Mouse (Mus musculus) liver, adult 2 months (tissue): ENCODE results near the gene Gm9945. TPM values are rescaled to one million over a fixed set of nuclear protein-coding genes. Genes with fewer than 3 reads are reported as not detected.

ENCODE experiments used
- DNase-seq: peaks from one replicate; pipeline ENCODE4 v3.0.0-alpha.2; 2011; ENCODE audit warnings: low read depth, low spot score; ENCODE audit errors: extremely low read depth
- H3K27ac ChIP-seq: fragments of 200-500 bp; replicated peaks from 2 replicates; pipeline ENCODE4 v1.5.1; 2012; ENCODE audit warnings: low read depth, mild to moderate bottlenecking, control low read depth, inconsistent platforms, low read length; ENCODE audit not compliant: insufficient read depth
- H3K27me3 ChIP-seq: fragments of 200-500 bp; 2 replicates; pipeline ENCODE4 v1.6.1; 2012; ENCODE audit warnings: mild to moderate bottlenecking, moderate library complexity, low read length, inconsistent platforms; ENCODE audit not compliant: control insufficient read depth, insufficient read depth
- H3K36me3 ChIP-seq: fragments of 200-500 bp; 2 replicates; pipeline ENCODE4 v1.6.1; 2012; ENCODE audit warnings: low read length, inconsistent platforms; ENCODE audit not compliant: control insufficient read depth, insufficient read depth
- H3K4me1 ChIP-seq: fragments of 200-500 bp; 2 replicates; pipeline ENCODE4 v1.6.1; 2011; ENCODE audit warnings: low read length; ENCODE audit not compliant: control insufficient read depth, insufficient read depth
- H3K4me3 ChIP-seq: fragments of 200-500 bp; 2 replicates; pipeline ENCODE4 v1.5.1; 2011; ENCODE audit warnings: low read depth, mild to moderate bottlenecking, control low read depth, low read length, moderate library complexity; ENCODE audit not compliant: insufficient read depth
- H3K79me2 ChIP-seq: fragments of 200-500 bp; 2 replicates; pipeline ENCODE4 v1.6.1; 2012; ENCODE audit warnings: inconsistent platforms, mild to moderate bottlenecking, low read length, moderate library complexity; ENCODE audit not compliant: control insufficient read depth, insufficient read depth
- H3K9ac ChIP-seq: fragments of 200-500 bp; 2 replicates; pipeline ENCODE4 v1.6.1; 2012; ENCODE audit warnings: low read depth, mild to moderate bottlenecking, control low read depth, inconsistent platforms, low read length
- CTCF ChIP-seq: fragments of 200-500 bp; IDR thresholded peaks from 2 replicates; pipeline ENCODE4 v1.5.1; 2011; ENCODE audit warnings: low read depth, low read length, control low read depth
- POLR2A ChIP-seq: fragments of 200-500 bp; IDR thresholded peaks from 2 replicates; pipeline ENCODE4 v1.6.1; 2011; ENCODE audit warnings: low read length, control low read depth; ENCODE audit not compliant: insufficient read depth; ENCODE audit errors: extremely low read depth
- WGBS: fragments of 180-500 bp; shearing (Covaris S2); methylation state at CpG from one replicate; pipeline ENCODE4 v1.1.7; 2018; 5-methylcytosine and 5-hydroxymethylcytosine counted together
- polyA plus RNA-seq: library from polyadenylated mRNA; depleted of rRNA; stranded (reverse); fragments of >200 nt; gene quantifications from 2 replicates; pipeline ENCODE4 v1.2.3, GENCODE M21; 2012
- total RNA-seq: library from RNA; depleted of rRNA; stranded (reverse); fragments of >200 nt; gene quantifications from 2 replicates; pipeline ENCODE4 v1.2.3, GENCODE M21; 2014

Gene Gm9945
- total and polyA plus RNA-seq, 2 experiments = not detected

GRCm38 (mm10) chr11:53463551-53464424, 16.2 kb upstream of the Gm9945 start:
- peak overlapping the region; percentile 16; the same call in 1 of the 2 replicates for H3K27ac ChIP-seq
- no peak overlapping the region for H3K9ac ChIP-seq
- H3K27me3 ChIP-seq = no peaks in the 10 kb centered on the region
- WGBS = 50% methylated on average over 55 of the region's 55 CpGs
- DNase-seq = peak; percentile 87
- H3K79me2 ChIP-seq = peaks cover 22% of the 10 kb centered on the region; the same call in 1 of the 2 replicates
- H3K4me3 ChIP-seq = no peak overlapping the region
- H3K36me3 ChIP-seq = peaks cover 20% of the 10 kb centered on the region
- TF ChIP-seq CTCF = no peak
- no peak for TF ChIP-seq POLR2A
- peaks cover 36% of the 10 kb centered on the region for H3K4me1 ChIP-seq

GRCm38 (mm10) chr11:53466231-53466971, 13.6 kb upstream of the Gm9945 start:
- Histone ChIP-seq H3K79me2 (peaks cover 14% of the 10 kb centered on the region; the same call in 1 of the 2 replicates), H3K9ac (peak overlapping the region; percentile 20; the same call in 1 of the 2 replicates), H3K27ac (no peak overlapping the region), H3K4me1 (peaks cover 18% of the 10 kb centered on the region), H3K27me3 (no peaks in the 10 kb centered on the region), H3K36me3 (peaks cover 20% of the 10 kb centered on the region), H3K4me3 (peak overlapping the region; percentile 39; the same call in 1 of the 2 replicates)
- WGBS = 69% methylated on average over 40 of the region's 40 CpGs
- TF ChIP-seq CTCF (peak; percentile 75), POLR2A (0 out of 2 replicates have a peak, but pooled peaks have one; percentile 6)
- DNase-seq = no peak

GRCm38 (mm10) chr11:53469294-53469967, 10.5 kb upstream of the Gm9945 start:
- H3K27ac ChIP-seq = no peak overlapping the region
- no peak overlapping the region for H3K4me3 ChIP-seq
- peaks cover 17% of the 10 kb centered on the region for H3K36me3 ChIP-seq
- H3K27me3 ChIP-seq = no peaks in the 10 kb centered on the region
- no peak overlapping the region for H3K9ac ChIP-seq
- no peaks in the 10 kb centered on the region for H3K4me1 ChIP-seq
- no peak for TF ChIP-seq CTCF
- no peak for TF ChIP-seq POLR2A
- 37% methylated on average over 16 of the region's 16 CpGs for WGBS
- DNase-seq = no peak
- no peaks in the 10 kb centered on the region for H3K79me2 ChIP-seq

GRCm38 (mm10) chr11:53469968-53470695, 9.8 kb upstream of the Gm9945 start, which contains the start of gene Gm9837:
Gm9837 (minus strand) TSS chr11:53470479.
- Histone ChIP-seq H3K79me2 (no peaks in the 10 kb centered on the region), H3K4me1 (no peaks in the 10 kb centered on the region), H3K4me3 (no peak within 1 kb of the TSS), H3K27me3 (no peaks in the 10 kb centered on the region), H3K27ac (no peak within 1 kb of the TSS), H3K36me3 (peaks cover 10% of the 10 kb centered on the region), H3K9ac (no peak within 1 kb of the TSS)
- DNase-seq = peak; percentile 61
- 8% methylated on average over 29 of the region's 29 CpGs for WGBS
- TF ChIP-seq CTCF (peak; percentile 98), POLR2A (no peak)

- peaks cover 2% of the 10 kb centered on the region; the same call in 1 of the 2 replicates for H3K27me3 ChIP-seq
- 87% methylated on average over 3 of the region's 3 CpGs for WGBS
- H3K79me2 ChIP-seq = no peaks in the 10 kb centered on the region
- no peak overlapping the region for H3K9ac ChIP-seq
- no peak overlapping the region for H3K27ac ChIP-seq
- no peak overlapping the region for H3K4me3 ChIP-seq
- TF ChIP-seq POLR2A (no peak), CTCF (no peak)
- no peaks in the 10 kb centered on the region for H3K36me3 ChIP-seq
- no peaks in the 10 kb centered on the region for H3K4me1 ChIP-seq
- no peak for DNase-seq
These were observed 7.3 kb upstream of the Gm9945 start for GRCm38 (mm10) chr11:53472709-53473108.
